Mouse (Mus musculus) liver, embryonic 14.5 days (tissue): ENCODE measurements around the gene Mpeg1. TPM values are rescaled to one million over a fixed set of nuclear protein-coding genes. Genes with fewer than 3 reads are reported as not detected.

Source experiments
- ATAC-seq: fragments of 200-750 bp; cut with Nextera tagmentation; 2 replicates; pipeline ENCODE4 v1.8.0; 2017; ENCODE audit warnings: moderate number of reproducible peaks, mild to moderate bottlenecking, moderate library complexity; ENCODE audit not compliant: insufficient read depth
- DNase-seq, 3 experiments: peaks; one replicate each; pipeline ENCODE4 v3.0.0-alpha.2; 2012 to 2013; ENCODE audit warnings: low read depth in 3 of 3, low spot score in 3 of 3
- H3K27ac ChIP-seq: fragments of 300-500 bp; sonication (generic); 2 replicates; pipeline ENCODE4 v1.5.1; 2014; ENCODE audit warnings: moderate library complexity, mild to moderate bottlenecking, control low read depth, inconsistent platforms
- H3K27me3 ChIP-seq: fragments of 300-500 bp; sonication (generic); 2 replicates; pipeline ENCODE4 v1.6.1; 2014; ENCODE audit warnings: mild to moderate bottlenecking, low read length, moderate library complexity; ENCODE audit not compliant: control insufficient read depth, insufficient read depth
- H3K36me3 ChIP-seq: fragments of 300-500 bp; sonication (generic); replicated peaks from 2 replicates; pipeline ENCODE4 v1.6.1; 2014; ENCODE audit warnings: low read depth; ENCODE audit not compliant: control insufficient read depth, insufficient read depth
- H3K4me1 ChIP-seq, 2 experiments: fragments of 200-500 bp in 1 of 2; fragments of 300-500 bp in 1 of 2; sonication (generic) in 1 of 2; replicated peaks; 2 replicates each; pipeline ENCODE4 v1.6.1; 2012 to 2014; ENCODE audit warnings: antibody characterized with exemption in 1 of 2, inconsistent platforms in 1 of 2, low read length in 1 of 2; ENCODE audit not compliant: control insufficient read depth in 2 of 2, insufficient read depth in 2 of 2
- H3K4me2 ChIP-seq: fragments of 300-500 bp; sonication (generic); 2 replicates; pipeline ENCODE4 v1.6.1; 2014; ENCODE audit warnings: low read depth, mild to moderate bottlenecking, control low read depth, moderate library complexity
- H3K4me3 ChIP-seq, 2 experiments: fragments of 200-500 bp in 1 of 2; fragments of 300-500 bp in 1 of 2; sonication (generic) in 1 of 2; 2 replicates each; pipeline ENCODE4 v1.5.1; 2012 to 2014; ENCODE audit warnings: low read depth in 2 of 2, low read length in 2 of 2, mild to moderate bottlenecking in 2 of 2, control low read depth in 1 of 2, inconsistent platforms in 1 of 2, moderate library complexity in 1 of 2; ENCODE audit not compliant: insufficient read depth in 1 of 2
- H3K9ac ChIP-seq: fragments of 300-500 bp; sonication (generic); replicated peaks from 2 replicates; pipeline ENCODE4 v1.6.1; 2014; ENCODE audit warnings: mild to moderate bottlenecking, control low read depth, moderate library complexity
- H3K9me3 ChIP-seq: fragments of 300-500 bp; sonication (generic); 2 replicates; pipeline ENCODE4 v1.6.1; 2016; ENCODE audit warnings: low read length, mixed read lengths; ENCODE audit not compliant: control insufficient read depth
- CTCF ChIP-seq: IDR thresholded peaks from 2 replicates; pipeline ENCODE4 v1.5.1; 2016; ENCODE audit warnings: antibody characterized with exemption, low read depth, control low read depth
- EP300 ChIP-seq: IDR thresholded peaks from 2 replicates; pipeline ENCODE4 v1.6.1; 2016; ENCODE audit warnings: antibody characterized with exemption, low read depth
- WGBS: fragments of 180-500 bp; shearing (Covaris S2); extraction: QIAGEN DNeasy Blood & Tissue Kit; methylation state at CpG from one replicate; pipeline ENCODE4 v1.1.7; 2014; ENCODE audit not compliant: insufficient replicate concordance; 5-methylcytosine and 5-hydroxymethylcytosine counted together
- polyA plus RNA-seq, 2 experiments: library from polyadenylated mRNA; depleted of rRNA in 1 of 2; stranded (reverse) in 1 of 2; unstranded in 1 of 2; fragments of >200 nt; fragmentation: Nextera tagmentation in 1 of 2; extraction: Ambion mirVana in 1 of 2; gene quantifications; 2 replicates each; pipeline versions ENCODE4 v1.2.1 to v1.2.3; 2012 to 2014

Gene Mpeg1
- polyA plus RNA-seq, 2 experiments = 2.0 to 5.9 TPM

- Histone ChIP-seq H3K9ac (no peak overlapping the region), H3K9me3 (no peaks in the 10 kb centered on the region), H3K4me2 (no peak overlapping the region), H3K4me3 (no peak overlapping the region), H3K27ac (no peak overlapping the region), H3K4me1 (no peaks in the 10 kb centered on the region; a peak in 1 of 4 replicates), H3K27me3 (no peaks in the 10 kb centered on the region), H3K36me3 (no peaks in the 10 kb centered on the region)
- WGBS = 40% methylated on average over 6 of the region's 6 CpGs
- no peak for TF ChIP-seq EP300
- TF ChIP-seq CTCF = no peak
- DNase-seq (no peak), ATAC-seq (no peak)
Measured at GRCm38 (mm10) chr19:12478369-12478768, 17.8 kb downstream of the Mpeg1 start.

- DNase-seq = no peak
- Histone ChIP-seq H3K36me3 (no peaks in the 10 kb centered on the region), H3K4me3 (no peak overlapping the region), H3K4me1 (peaks cover 3 to 6% of the 10 kb centered on the region in 2 experiments; a peak in 2 of 4 replicates), H3K9ac (no peak overlapping the region), H3K27ac (no peak overlapping the region), H3K9me3 (no peaks in the 10 kb centered on the region), H3K27me3 (no peaks in the 10 kb centered on the region), H3K4me2 (no peak overlapping the region)
- 35% methylated on average over 4 of the region's 4 CpGs for WGBS
- TF ChIP-seq CTCF (no peak), EP300 (no peak)
- no peak for ATAC-seq
Measured at GRCm38 (mm10) chr19:12483782-12484181, 23.2 kb downstream of the Mpeg1 start.

- no peak for ATAC-seq
- no peak for DNase-seq
- WGBS = 56% methylated on average over 4 of the region's 4 CpGs
- H3K9ac ChIP-seq = no peak overlapping the region
- H3K4me3 ChIP-seq = no peak overlapping the region
- TF ChIP-seq EP300 = no peak
- no peak for TF ChIP-seq CTCF
- no peaks in the 10 kb centered on the region for H3K9me3 ChIP-seq
- peaks cover 3 to 6% of the 10 kb centered on the region in 2 experiments; a peak in 2 of 4 replicates for H3K4me1 ChIP-seq
- H3K27ac ChIP-seq = no peak overlapping the region
- no peaks in the 10 kb centered on the region for H3K27me3 ChIP-seq
- H3K4me2 ChIP-seq = no peak overlapping the region
- no peaks in the 10 kb centered on the region for H3K36me3 ChIP-seq
Measured at GRCm38 (mm10) chr19:12484210-12484609, 23.6 kb downstream of the Mpeg1 start.

GRCm38 (mm10) chr19:12485223-12485622, 24.6 kb downstream of the Mpeg1 start:
- DNase-seq (no peak), ATAC-seq (no peak)
- H3K27ac ChIP-seq = no peak overlapping the region
- H3K4me1 ChIP-seq = peaks cover 3 to 6% of the 10 kb centered on the region in 2 experiments; a peak in 2 of 4 replicates
- no peak overlapping the region for H3K4me2 ChIP-seq
- H3K27me3 ChIP-seq = no peaks in the 10 kb centered on the region
- no peaks in the 10 kb centered on the region for H3K9me3 ChIP-seq
- no peak overlapping the region for H3K4me3 ChIP-seq
- TF ChIP-seq EP300 = no peak
- no peak for TF ChIP-seq CTCF
- WGBS = 69% methylated on average over 13 of the region's 13 CpGs
- no peak overlapping the region for H3K9ac ChIP-seq
- H3K36me3 ChIP-seq = no peaks in the 10 kb centered on the region

- H3K4me1 ChIP-seq = peaks cover 3 to 6% of the 10 kb centered on the region in 2 experiments; a peak in 2 of 4 replicates
- no peak for DNase-seq
- H3K36me3 ChIP-seq = no peaks in the 10 kb centered on the region
- no peak overlapping the region for H3K9ac ChIP-seq
- H3K4me2 ChIP-seq = no peak overlapping the region
- no peak overlapping the region for H3K4me3 ChIP-seq
- no peaks in the 10 kb centered on the region for H3K9me3 ChIP-seq
- ATAC-seq = no peak
- H3K27me3 ChIP-seq = no peaks in the 10 kb centered on the region
- 60% methylated on average over 3 of the region's 3 CpGs for WGBS
- no peak overlapping the region for H3K27ac ChIP-seq
- TF ChIP-seq EP300 (no peak), CTCF (no peak)
Measured at GRCm38 (mm10) chr19:12485631-12486030, 25.1 kb downstream of the Mpeg1 start.
